Mouse (Mus musculus) lung, embryonic 16.5 days (tissue): ENCODE results near the gene Entpd8. TPM values are rescaled to one million over a fixed set of nuclear protein-coding genes. Genes with fewer than 3 reads are reported as not detected.

ENCODE experiments used
- ATAC-seq: fragments of 200-750 bp; cut with Nextera tagmentation; 2 replicates; pipeline ENCODE4 v1.8.0; 2017; ENCODE audit warnings: low read depth, mild to moderate bottlenecking, moderate library complexity
- H3K27ac ChIP-seq: fragments of 300-500 bp; sonication (generic); 2 replicates; pipeline ENCODE4 v1.5.1; 2014; ENCODE audit warnings: mild to moderate bottlenecking, control low read depth, low read length
- H3K27me3 ChIP-seq: fragments of 300-500 bp; sonication (generic); 2 replicates; pipeline ENCODE4 v1.6.1; 2014; ENCODE audit warnings: low read depth, low read length, mixed read lengths; ENCODE audit not compliant: control insufficient read depth, insufficient read depth
- H3K36me3 ChIP-seq: fragments of 300-500 bp; sonication (generic); 2 replicates; pipeline ENCODE4 v1.6.1; 2014; ENCODE audit warnings: low read length; ENCODE audit not compliant: control insufficient read depth, insufficient read depth
- H3K4me1 ChIP-seq: fragments of 300-500 bp; sonication (generic); replicated peaks from 2 replicates; pipeline ENCODE4 v1.6.1; 2014; ENCODE audit warnings: low read length, mixed read lengths; ENCODE audit not compliant: control insufficient read depth, insufficient read depth
- H3K4me2 ChIP-seq: fragments of 300-500 bp; sonication (generic); 2 replicates; pipeline ENCODE4 v1.6.1; 2014; ENCODE audit warnings: low read depth, low read length, control low read depth
- H3K4me3 ChIP-seq: fragments of 300-500 bp; sonication (generic); 2 replicates; pipeline ENCODE4 v1.5.1; 2014; ENCODE audit warnings: mild to moderate bottlenecking, low read length, control low read depth
- H3K9ac ChIP-seq: fragments of 300-500 bp; sonication (generic); 2 replicates; pipeline ENCODE4 v1.6.1; 2014; ENCODE audit warnings: low read length, control low read depth
- H3K9me3 ChIP-seq: fragments of 300-500 bp; sonication (generic); 2 replicates; pipeline ENCODE4 v1.6.1; 2016; ENCODE audit warnings: low read length; ENCODE audit not compliant: control insufficient read depth
- WGBS: fragments of 180-500 bp; shearing (Covaris S2); extraction: QIAGEN DNeasy Blood & Tissue Kit; methylation state at CpG from one replicate; pipeline ENCODE4 v1.1.7; 2014; 5-methylcytosine and 5-hydroxymethylcytosine counted together
- polyA plus RNA-seq: library from polyadenylated mRNA; unstranded; fragments of >200 nt; fragmentation: Nextera tagmentation; extraction: Ambion mirVana; gene quantifications from 2 replicates; pipeline ENCODE4 v1.2.1, GENCODE M21; 2015

Gene Entpd8
- polyA plus RNA-seq, 1 experiment from 2014 or later = 0.64 TPM

- no peaks in the 10 kb centered on the region for H3K36me3 ChIP-seq
- H3K4me1 ChIP-seq = peaks cover 11% of the 10 kb centered on the region
- no peak for ATAC-seq
- H3K4me3 ChIP-seq = no peak overlapping the region
- no peak overlapping the region for H3K27ac ChIP-seq
- no peaks in the 10 kb centered on the region for H3K27me3 ChIP-seq
- 89% methylated on average over 5 of the region's 5 CpGs for WGBS
- H3K9ac ChIP-seq = no peak overlapping the region
- H3K9me3 ChIP-seq = no peaks in the 10 kb centered on the region
- no peak overlapping the region for H3K4me2 ChIP-seq
These were observed 5.5 kb downstream of the Entpd8 start for GRCm38 (mm10) chr2:25085571-25085970.

DNA sequence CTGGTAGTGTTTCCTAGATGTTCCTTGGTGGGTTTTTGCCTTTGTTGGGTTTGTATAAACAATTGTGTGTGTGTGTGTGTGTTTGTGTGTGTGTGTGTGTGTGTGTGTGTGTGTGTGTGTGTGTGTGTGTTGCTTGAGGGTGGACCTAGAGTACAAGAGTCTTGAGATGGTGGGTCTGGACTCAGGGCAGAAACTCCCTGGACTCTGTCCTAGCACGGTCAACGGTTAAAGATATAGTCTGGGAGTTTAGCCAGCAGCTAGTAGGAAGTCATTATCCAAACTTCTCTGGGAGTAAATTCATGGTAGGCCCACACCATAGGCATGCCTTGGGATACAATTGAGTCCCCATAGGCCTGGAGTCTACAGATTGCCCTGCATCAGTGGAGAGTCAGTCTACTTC, 7.7 kb downstream of the Entpd8 start:
- Histone ChIP-seq H3K4me1 (peaks cover 11% of the 10 kb centered on the region), H3K36me3 (no peaks in the 10 kb centered on the region), H3K4me3 (no peak overlapping the region), H3K9me3 (no peaks in the 10 kb centered on the region), H3K27me3 (no peaks in the 10 kb centered on the region), H3K27ac (no peak overlapping the region), H3K9ac (no peak overlapping the region), H3K4me2 (no peak overlapping the region)
- 75% methylated on average over 2 of the region's 2 CpGs for WGBS
- ATAC-seq = no peak

GRCm38 (mm10) chr2:25088636-25089035, 8.5 kb downstream of the Entpd8 start:
- H3K36me3 ChIP-seq = no peaks in the 10 kb centered on the region
- WGBS = 84% methylated on average over 3 of the region's 3 CpGs
- H3K27me3 ChIP-seq = no peaks in the 10 kb centered on the region
- H3K27ac ChIP-seq = no peak overlapping the region
- H3K4me3 ChIP-seq = no peak overlapping the region
- H3K4me2 ChIP-seq = no peak overlapping the region
- H3K4me1 ChIP-seq = peaks cover 11% of the 10 kb centered on the region
- H3K9me3 ChIP-seq = no peaks in the 10 kb centered on the region
- no peak overlapping the region for H3K9ac ChIP-seq
- no peak for ATAC-seq

DNA sequence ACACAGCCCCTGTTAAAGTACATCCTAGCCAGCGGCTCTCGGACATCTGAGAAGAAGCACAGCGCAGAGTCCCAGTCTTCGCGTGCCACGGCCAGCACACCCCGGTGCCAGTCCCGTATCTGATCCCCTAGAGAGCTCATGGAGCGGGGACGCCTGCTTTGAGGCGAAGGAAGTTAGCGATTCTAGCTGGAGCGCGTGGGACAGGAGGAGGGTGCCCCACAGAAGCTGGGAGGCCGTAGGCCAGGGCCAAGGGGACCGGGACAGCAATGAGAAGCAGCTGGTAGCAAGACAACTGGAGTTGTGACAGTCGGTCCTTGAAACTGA, 14.6 kb downstream of the Entpd8 start:
- H3K4me3 ChIP-seq = peak overlapping the region; percentile 24
- H3K9me3 ChIP-seq = no peaks in the 10 kb centered on the region
- peak overlapping the region; percentile 30 for H3K4me2 ChIP-seq
- no peak overlapping the region for H3K9ac ChIP-seq
- H3K27ac ChIP-seq = no peak overlapping the region
- H3K4me1 ChIP-seq = no peaks in the 10 kb centered on the region
- 33% methylated on average over 17 of the region's 17 CpGs for WGBS
- peak; percentile 29; the same call in 1 of the 2 replicates for ATAC-seq
- H3K36me3 ChIP-seq = no peaks in the 10 kb centered on the region
- no peaks in the 10 kb centered on the region for H3K27me3 ChIP-seq

DNA sequence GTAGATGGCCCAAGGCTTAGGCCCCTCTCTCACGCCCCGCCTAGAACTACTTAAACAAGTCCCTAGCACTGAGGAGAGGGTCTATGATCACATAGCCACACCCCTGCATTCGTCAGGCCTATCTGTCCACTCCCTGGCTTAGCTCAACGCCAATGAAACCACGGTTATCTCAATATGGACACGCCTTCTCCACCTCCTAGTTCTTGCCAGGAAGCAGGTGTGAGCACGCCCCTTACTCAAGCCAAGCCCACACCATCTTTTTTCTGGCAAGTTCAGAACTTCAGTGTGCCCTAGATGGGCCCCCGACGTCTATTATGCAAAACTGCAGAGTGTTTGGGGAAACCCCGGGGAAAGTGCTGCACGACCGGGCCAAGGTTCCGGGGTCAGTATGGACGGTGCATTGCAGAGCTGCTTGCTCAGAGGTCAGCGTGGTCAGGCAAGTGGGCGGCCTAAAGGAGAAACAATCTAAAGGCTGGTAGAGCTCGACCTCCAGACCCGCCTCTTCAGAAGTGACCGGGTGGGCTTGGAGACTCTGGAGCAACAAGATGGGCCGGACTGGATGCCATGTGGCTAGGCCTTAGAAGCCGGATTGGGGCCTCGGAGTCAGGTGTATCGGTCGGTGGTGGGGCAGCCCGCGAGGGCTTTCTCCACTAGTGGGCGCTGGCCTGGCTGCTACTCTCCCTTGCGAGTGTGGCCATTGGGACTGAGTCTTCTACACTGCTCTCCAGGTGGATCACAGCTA, 15.2 kb downstream of the Entpd8 start, which contains the start of gene Noxa1:
Gene Noxa1 (minus strand): TSS at position 41 of the 742 bp plus-strand sequence.
- peak; percentile 83 for ATAC-seq

GRCm38 (mm10) chr2:25098005-25098615, 18.0 kb downstream of the Entpd8 start:
- H3K4me1 ChIP-seq = no peaks in the 10 kb centered on the region
- H3K4me3 ChIP-seq = no peak overlapping the region
- H3K27me3 ChIP-seq = no peaks in the 10 kb centered on the region
- no peak overlapping the region for H3K9ac ChIP-seq
- H3K9me3 ChIP-seq = no peaks in the 10 kb centered on the region
- H3K36me3 ChIP-seq = no peaks in the 10 kb centered on the region
- ATAC-seq = no peak
- H3K27ac ChIP-seq = no peak overlapping the region
- no peak overlapping the region for H3K4me2 ChIP-seq
- 49% methylated on average over 3 of the region's 3 CpGs for WGBS

More for the DNA sequence above, 15.2 kb downstream of the Entpd8 start, which contains the start of gene Noxa1:
- H3K27ac ChIP-seq = no peak within 1 kb of the TSS
- H3K4me2 ChIP-seq = peak within 1 kb of the TSS; percentile 30
- no peaks in the 10 kb centered on the region for H3K27me3 ChIP-seq
- no peaks in the 10 kb centered on the region for H3K4me1 ChIP-seq
- 38% methylated on average over 28 of the region's 28 CpGs for WGBS
- no peak within 1 kb of the TSS for H3K9ac ChIP-seq
- H3K4me3 ChIP-seq = peak within 1 kb of the TSS; percentile 24
- no peaks in the 10 kb centered on the region for H3K36me3 ChIP-seq
- no peaks in the 10 kb centered on the region for H3K9me3 ChIP-seq

DNA sequence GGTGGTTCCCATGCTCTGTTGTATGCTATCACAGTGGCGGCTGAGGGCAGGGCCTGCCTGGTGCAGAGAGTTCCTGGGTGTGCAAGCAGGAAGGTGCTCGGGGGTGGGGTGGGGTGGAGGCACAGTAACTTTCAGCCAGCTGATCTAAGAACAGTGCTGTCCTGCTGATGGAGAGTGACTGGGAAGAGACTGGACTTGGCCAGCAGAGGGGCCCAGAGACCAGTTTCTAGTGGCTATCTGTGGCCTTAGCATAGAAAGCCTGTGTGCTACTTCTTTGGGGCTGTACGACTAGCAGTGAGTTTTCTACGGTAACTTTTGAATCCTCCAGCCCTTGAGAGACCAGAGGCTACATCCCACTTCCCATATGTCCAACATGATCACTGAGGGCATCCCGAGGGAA, 18.9 kb downstream of the Entpd8 start:
- H3K4me1 ChIP-seq = no peaks in the 10 kb centered on the region
- H3K36me3 ChIP-seq = no peaks in the 10 kb centered on the region
- 50% methylated on average over 5 of the region's 5 CpGs for WGBS
- 0 out of 2 replicates have a peak, but pooled peaks have one; percentile 24 for ATAC-seq
- H3K9me3 ChIP-seq = no peaks in the 10 kb centered on the region
- H3K9ac ChIP-seq = no peak overlapping the region
- H3K4me2 ChIP-seq = no peak overlapping the region
- H3K27ac ChIP-seq = no peak overlapping the region
- H3K27me3 ChIP-seq = no peaks in the 10 kb centered on the region
- H3K4me3 ChIP-seq = no peak overlapping the region

DNA sequence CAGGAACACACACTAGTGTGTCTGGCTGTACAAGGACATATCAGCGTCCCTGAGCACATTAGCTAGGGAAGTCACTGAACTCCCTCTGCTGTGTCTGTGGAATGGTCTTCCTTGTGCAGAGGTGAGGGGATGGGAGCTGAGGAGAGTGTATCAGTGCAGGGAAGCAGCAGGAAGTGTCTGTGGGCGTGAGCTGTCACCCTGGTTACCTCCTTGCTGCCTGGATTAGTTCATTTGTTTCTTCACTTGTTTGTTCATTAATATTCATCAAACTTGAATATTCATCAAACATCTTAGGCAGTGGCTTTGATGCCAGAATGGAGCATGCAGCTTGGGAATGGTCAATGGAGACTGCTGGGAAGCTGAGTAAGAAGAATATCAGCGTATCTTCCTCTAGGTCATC, 19.6 kb downstream of the Entpd8 start:
- Histone ChIP-seq H3K27me3 (no peaks in the 10 kb centered on the region), H3K36me3 (no peaks in the 10 kb centered on the region), H3K27ac (no peak overlapping the region), H3K9me3 (no peaks in the 10 kb centered on the region), H3K4me2 (no peak overlapping the region), H3K4me1 (no peaks in the 10 kb centered on the region), H3K4me3 (no peak overlapping the region), H3K9ac (no peak overlapping the region)
- 63% methylated on average over 3 of the region's 3 CpGs for WGBS
- no peak for ATAC-seq

DNA sequence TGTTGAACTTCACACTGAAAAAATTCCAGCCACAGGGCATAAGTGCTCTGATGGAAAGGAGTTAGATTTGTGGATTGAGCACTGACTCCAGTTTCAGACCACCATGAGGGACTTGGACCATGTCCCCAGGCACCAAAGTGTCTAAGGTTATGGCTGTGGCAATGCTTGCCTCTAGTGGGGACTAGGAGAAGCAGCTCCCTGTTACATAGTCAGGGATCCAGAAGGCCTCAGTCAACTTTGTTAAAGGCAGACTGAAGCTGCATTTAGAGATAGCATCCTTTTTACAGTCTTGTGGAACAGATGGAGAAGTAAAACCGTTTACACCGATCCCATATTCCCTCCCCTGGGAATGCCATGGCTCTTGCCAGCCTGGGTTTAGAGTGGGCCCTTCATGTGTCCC, 24.0 kb downstream of the Entpd8 start:
- H3K4me1 ChIP-seq = peaks cover 10% of the 10 kb centered on the region

More for the DNA sequence above, 24.0 kb downstream of the Entpd8 start:
- Histone ChIP-seq H3K27ac (no peak overlapping the region), H3K4me3 (no peak overlapping the region), H3K4me2 (no peak overlapping the region), H3K9me3 (no peaks in the 10 kb centered on the region), H3K36me3 (no peaks in the 10 kb centered on the region), H3K9ac (no peak overlapping the region), H3K27me3 (no peaks in the 10 kb centered on the region)
- 90% methylated on average over 2 of the region's 2 CpGs for WGBS
- ATAC-seq = no peak
